Mouse (Mus musculus) left cerebral cortex, adult 18-20 months (tissue): Measurements from ENCODE around the gene Pon2. TPM values are rescaled to one million over a fixed set of nuclear protein-coding genes. Genes with fewer than 3 reads are reported as not detected.

Source experiments
- DNase-seq, 2 experiments: peaks; one replicate each; pipeline ENCODE4 v3.0.0; 2021 to 2022; ENCODE audit warnings: low spot score in 2 of 2, mixed read lengths in 1 of 2
- total RNA-seq, 2 experiments: library from RNA; stranded (reverse); gene quantifications; 2 replicates each; pipeline ENCODE4 v1.2.3; 2021

Gene Pon2
- total RNA-seq, 2 experiments from 2014 or later = 17.5 to 19.2 TPM

DNA sequence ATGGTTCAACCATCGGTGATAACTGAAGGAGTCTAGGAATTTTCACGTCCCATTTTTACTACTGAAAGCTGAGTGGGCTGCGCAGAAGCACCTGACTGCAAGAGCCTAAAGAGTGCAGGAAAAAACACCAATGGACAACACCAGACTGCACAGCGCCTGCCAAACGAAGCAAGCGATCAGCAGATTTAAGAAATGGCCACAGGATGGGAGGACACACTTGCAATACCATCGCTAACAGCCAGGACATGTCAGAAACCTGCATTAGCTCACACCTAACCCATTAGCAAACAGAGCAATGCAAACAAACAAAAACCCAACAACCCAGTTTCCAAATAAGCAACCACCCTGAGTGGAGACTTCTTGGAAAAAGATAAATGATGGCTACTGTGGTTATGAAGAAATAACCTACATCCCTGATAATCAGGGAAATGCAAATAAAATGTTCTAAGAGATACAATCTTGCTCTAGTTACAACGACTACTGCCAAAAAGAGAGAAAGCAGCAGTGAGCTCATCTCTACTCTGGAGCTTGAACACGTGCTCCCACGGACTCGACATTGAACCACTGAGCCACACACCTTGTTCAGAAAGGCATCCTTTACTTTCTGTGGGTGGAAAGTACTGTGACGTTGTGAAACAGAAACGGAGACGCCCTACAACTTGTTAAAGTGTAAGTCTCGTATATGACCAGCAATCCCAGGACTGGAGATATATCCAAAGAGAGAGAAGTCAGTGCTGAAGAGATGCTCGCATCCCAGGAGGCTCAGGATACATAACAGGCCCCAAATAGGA, 3.4 kb downstream of the Pon2 start:
- DNase-seq = no peak

GRCm38 (mm10) chr6:5292841-5293240, 5.4 kb downstream of the Pon2 start:
- no peak for DNase-seq

GRCm38 (mm10) chr6:5291450-5291849, 6.8 kb downstream of the Pon2 start:
- DNase-seq = no peak

- no peak for DNase-seq
Measured at GRCm38 (mm10) chr6:5287919-5288318, 10.3 kb downstream of the Pon2 start.

- no peak for DNase-seq
Measured at GRCm38 (mm10) chr6:5287392-5287791, 10.9 kb downstream of the Pon2 start.

GRCm38 (mm10) chr6:5282418-5282817, 15.8 kb downstream of the Pon2 start:
- no peak for DNase-seq

DNA sequence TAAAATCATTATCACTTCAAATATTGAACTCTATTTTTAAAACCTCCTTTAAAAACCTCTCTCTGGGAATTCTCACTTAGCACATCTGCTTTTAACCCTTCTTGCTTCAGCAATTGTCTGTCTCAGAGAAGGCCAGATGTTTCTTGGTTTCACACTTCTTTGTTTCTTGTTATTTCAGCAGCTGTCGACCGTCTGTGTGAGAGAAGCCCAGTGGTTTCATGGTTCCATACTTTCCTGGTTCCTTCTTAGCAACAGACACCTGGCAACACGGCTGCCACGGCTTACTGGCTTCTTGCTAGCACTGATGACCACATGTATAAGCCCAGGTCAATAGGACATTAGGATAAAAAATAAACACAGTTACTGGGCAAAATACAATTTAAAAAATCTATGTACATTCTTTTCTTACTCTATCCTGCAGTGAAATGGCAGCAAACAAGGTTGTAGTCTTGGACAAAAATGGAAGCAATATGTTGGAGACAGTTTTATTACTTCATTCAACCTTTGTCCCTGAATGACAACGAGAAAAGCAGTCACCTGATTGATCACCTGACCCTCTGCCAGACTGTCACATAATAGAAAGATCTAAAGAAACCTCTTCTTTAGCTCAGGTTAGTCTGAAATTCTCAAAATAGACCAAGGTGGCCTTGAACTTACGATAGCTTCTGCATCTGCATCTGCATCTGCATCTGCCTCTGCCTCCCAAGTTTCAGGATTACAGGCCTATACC, 17.5 kb downstream of the Pon2 start:
- no peak for DNase-seq

- DNase-seq = no peak
Measured at GRCm38 (mm10) chr6:5277972-5278371, 20.3 kb downstream of the Pon2 start.

GRCm38 (mm10) chr6:5269641-5270040, 28.6 kb downstream of the Pon2 start:
- DNase-seq = no peak

DNA sequence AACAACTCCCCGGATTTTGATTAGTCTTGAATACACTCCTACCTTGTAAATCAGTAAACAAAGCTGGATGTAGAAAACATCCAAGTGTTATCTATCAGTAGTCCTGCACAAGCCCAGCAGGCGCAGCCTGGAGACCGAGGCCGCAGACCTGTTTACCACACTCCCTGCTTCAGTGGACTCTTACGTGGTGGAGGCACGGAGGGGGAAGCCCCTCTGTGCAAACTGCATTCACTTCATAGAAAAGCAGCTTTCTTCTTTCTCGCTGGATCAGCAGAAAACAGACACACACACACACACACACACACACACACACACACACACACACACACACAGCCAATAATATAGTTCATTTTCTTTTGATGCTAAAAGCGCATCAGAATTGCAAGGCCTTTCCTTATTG, 33.5 kb downstream of the Pon2 start:
- DNase-seq = no peak

DNA sequence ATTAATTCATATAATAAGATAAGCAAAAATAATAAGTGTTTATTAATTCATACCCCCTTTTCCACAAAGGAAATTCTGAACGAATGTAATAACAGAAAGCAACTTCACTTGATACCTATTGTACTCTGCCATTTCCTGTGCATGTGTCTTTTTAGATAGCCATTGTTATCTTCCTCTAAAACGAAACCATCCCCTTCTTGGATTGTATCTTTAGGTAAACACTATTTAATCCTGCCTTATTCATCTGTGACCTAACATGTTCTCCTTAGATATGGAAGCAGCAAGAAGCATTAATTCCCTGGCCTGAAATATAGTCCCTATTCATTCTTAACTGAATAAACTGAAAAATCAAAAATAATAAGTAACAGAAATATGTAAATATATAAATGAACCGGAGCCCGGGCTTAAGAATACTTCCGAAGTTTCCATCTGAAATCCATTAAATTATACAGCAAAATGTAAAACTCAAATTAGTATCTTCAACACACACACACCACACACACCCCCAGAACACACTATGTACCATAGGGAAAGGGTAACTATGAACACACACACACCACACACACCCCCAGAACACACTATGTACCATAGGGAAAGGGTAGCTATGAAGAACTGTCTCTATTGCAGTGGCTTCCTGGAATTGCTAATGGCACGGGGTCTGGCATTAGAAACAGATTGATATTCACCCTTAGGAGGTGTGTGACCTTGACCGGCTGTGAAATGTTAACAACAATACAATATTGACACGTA, 34.8 kb downstream of the Pon2 start:
- no peak for DNase-seq

- DNase-seq = no peak
Measured at GRCm38 (mm10) chr6:5262322-5263249, 35.7 kb downstream of the Pon2 start.

- no peak for DNase-seq
Measured at GRCm38 (mm10) chr6:5255722-5256451, 42.4 kb downstream of the Pon2 start, which contains the start of gene Pon3. Gene Pon3, minus strand, starts transcription at chr6:5256286.

DNA sequence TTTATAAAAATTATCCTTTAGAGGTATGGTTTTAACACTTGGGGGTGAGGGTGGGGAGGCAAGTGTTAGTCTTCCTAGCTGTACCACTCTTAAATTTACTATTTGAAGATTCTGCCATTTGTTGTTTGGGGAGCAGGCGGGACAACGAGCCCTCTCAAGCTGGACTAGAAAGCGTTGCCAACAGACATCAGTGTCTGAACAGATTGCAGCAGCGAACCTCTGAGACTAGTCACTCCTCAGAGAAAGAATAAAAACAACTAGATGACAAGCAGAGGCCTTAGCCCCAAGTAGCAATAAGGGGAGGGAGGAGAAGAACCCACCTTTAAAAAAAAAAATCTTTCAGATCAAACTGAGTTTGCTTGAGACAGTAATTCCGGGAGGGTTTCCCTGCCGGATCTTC, 43.0 kb downstream of the Pon2 start:
- no peak for DNase-seq

DNA sequence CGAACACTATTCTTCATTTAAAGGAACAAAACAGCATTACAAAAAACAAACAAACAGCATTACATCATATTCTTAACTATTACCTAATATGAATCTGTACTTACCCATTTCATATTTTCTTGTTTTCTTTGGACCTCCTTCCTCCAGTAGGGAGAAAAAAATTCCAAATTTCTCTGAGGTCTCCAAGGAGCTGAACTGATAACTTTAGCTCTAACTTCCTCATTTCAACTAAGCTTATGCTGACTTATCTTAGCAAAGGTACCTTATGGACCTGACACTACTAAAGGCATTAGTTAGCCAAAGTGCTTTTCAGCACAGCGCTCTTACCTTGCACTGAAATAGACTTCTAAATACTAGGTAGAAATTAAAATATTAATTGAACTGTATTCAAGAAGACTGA, 43.4 kb downstream of the Pon2 start:
- DNase-seq = no peak

DNA sequence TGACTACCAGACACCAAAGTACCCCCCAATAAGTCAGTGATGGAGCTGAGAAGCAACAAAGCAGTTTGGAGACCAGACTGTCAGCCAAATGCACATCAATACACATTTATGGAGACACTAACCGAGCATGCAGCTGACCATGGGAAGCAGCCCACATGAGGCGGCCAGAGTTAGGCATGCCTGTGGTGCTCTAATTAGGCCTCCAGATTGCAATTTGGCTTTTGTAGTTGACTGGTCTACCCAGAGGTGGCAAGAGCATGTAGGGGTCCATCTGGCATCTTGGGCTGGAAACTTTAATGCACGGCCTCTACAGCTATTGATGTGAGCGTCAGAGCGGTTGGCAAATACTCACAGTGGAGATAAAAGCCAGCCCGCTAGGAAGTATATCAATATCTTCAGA, 52.3 kb downstream of the Pon2 start:
- no peak for DNase-seq

- DNase-seq = no peak
Measured at GRCm38 (mm10) chr6:5238799-5239198, 59.5 kb downstream of the Pon2 start.

DNA sequence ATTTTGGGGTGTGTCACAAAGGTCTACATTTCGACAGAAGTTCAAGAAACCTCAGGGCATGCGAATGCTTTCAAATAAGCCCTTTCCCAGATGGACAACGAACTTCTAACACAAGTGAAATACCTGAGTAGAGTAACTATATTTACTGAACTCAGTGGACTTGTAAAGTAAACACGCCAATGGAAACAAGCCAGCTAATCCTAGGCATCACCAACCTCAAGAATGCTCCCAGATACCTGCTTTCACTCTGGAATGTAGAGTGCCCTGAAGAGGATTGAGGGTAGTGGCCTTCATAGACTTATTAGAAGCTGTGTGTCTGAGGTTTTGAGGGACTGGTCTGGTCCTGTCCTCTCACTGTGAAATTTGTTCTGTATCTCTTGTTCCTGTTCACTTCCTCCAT, 60.7 kb downstream of the Pon2 start:
- DNase-seq = no peak

GRCm38 (mm10) chr6:5236843-5237371, 61.3 kb downstream of the Pon2 start:
- no peak for DNase-seq

DNA sequence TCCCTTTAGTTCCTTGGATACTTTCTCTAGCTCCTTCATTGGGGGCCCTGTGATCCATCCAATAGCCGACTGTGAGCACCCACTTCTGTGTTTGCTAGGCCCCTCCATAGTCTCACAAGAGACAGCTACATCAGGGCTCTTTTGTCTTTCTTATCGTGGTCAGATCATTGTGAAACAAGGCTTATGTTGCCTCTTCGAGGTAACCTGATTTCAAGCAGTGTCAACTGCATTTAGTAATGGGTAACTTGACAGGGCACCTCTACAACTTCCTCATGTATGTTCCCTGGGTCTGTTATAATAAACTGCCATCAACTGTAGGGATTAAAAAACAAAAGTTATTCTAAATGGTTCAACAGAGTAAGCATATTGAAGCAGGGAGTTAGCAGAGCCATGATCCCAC, 63.7 kb downstream of the Pon2 start:
- no peak for DNase-seq
